Mouse (Mus musculus) kidney, adult 10 weeks (tissue): ENCODE data around the gene Tcl1b5. TPM values are rescaled to one million over a fixed set of nuclear protein-coding genes. Genes with fewer than 3 reads are reported as not detected.

Experiments
- polyA plus RNA-seq: library from polyadenylated mRNA; stranded (reverse); fragments of 350-450 nt; fragmentation: Illumina TruSeq; extraction: RNeasy Lipid Tissue Mini Kit (QIAGEN cat#74804); gene quantifications from one replicate; pipeline ENCODE4 v1.2.3, GENCODE M21; 2014; ENCODE audit warnings: low read depth, low replicate concordance

Tcl1b5 gene
- polyA plus RNA-seq, result not detected

DNA sequence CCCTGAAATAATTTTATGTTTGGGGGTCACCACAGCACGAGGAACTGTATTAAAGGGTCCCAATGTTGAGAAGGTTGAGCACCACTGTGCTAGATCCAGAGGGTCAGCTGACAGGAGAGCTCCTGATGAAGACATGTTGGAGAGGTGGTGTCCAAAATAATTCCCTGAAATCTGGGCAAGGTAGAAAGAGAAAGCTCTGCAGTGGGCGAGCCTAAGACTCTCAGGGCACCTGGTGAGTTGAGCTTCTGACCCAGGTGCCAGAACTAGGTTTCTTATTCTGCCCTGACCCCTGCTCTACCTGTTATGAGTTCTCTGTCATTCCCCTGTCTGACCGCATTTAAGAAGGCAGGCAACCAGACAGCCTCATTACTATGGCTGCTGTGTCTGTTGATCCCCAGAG, at the start of gene Tcl1b5:
Gene Tcl1b5, plus strand, starts transcription at position 301 of the 400 bp plus-strand sequence.

DNA sequence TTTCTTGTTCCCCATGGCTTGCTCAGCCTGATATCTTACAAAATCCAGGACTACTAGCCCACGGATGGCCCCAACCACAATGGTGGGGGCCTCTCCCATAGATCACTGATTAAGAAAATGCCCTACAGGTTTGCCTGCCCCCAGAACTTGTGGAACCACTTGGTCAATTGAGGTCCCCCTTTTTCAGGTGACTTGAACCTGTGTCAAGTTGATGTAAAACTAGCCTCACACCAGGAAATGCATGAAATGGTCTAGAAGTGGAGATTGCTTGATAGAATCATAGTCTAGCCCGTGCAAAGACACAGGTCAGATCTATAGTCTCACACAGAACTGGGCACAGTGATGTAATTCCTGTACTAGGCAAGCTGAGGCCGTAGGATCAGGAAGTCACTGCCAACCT, 30.4 kb upstream of the Tcl1b5 start, which contains the start of gene Tcl1b2:
Gene Tcl1b2, plus strand, starts transcription at position 301 of the 400 bp plus-strand sequence.

DNA sequence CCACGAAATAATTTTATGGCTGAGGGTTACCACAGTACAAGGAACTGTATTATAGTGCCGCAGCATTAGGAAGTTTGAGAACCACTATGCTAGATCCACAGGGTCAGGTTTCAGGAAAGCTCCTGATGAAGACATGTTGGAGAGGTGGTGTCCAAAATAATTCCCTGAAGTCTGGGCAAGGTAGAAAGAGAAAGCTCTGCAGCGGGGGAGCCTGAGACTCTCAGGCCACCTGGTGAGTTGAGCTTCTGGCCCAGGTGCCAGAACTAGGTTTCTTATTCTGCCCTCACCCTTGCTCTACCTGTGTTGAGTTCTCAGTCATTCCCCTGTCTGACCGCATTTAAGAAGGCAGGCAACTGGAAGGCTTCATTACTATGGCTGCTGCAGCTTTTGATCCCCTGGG, 16.8 kb upstream of the Tcl1b5 start, which contains the start of gene Tcl1b1:
Gene Tcl1b1, plus strand, starts transcription at position 301 of the 400 bp plus-strand sequence.

DNA sequence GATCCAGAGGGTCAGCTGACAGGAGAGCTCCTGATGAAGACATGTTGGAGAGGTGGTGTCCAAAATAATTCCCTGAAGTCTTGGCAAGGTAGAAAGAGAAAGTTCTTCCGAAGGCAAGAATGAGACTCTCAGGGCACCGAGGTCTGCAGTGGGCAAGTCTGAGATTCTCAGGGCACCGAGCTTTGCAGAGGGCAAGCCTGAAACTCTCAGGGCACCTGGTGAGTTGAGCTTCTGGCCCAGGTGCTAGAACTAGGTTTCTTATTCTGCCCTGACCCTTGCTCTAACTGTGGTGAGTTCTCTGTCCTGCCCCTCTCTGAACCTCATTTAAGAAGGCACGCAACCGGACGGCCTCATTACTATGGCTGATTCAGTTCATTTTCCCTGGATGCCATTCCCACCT, 14.6 kb downstream of the Tcl1b5 start, which contains the start of gene Tcl1b3:
Gene Tcl1b3, plus strand, starts transcription at position 301 of the 400 bp plus-strand sequence.

DNA sequence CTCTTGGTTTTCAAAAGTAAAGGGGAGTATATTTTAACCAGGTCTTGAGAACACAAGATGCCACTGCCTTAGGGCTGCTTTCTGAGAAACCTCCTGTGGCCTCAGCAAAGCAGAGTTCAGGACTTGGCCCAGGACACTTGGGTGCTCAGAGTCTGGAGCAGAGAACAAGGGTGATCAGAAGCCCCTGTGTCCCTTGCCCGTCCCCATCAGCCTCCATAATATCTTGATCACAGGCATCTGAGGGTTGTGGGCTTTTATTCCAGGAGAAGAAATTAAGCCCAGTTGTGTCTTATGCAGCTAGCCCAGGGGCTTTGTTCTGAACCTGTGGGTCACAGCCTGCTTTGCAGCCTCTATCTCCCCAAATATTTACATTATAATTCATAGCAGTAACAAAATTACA, 25.5 kb downstream of the Tcl1b5 start, which contains the start of gene Tcl1b4:
Gene Tcl1b4, plus strand, starts transcription at position 301 of the 400 bp plus-strand sequence.

DNA sequence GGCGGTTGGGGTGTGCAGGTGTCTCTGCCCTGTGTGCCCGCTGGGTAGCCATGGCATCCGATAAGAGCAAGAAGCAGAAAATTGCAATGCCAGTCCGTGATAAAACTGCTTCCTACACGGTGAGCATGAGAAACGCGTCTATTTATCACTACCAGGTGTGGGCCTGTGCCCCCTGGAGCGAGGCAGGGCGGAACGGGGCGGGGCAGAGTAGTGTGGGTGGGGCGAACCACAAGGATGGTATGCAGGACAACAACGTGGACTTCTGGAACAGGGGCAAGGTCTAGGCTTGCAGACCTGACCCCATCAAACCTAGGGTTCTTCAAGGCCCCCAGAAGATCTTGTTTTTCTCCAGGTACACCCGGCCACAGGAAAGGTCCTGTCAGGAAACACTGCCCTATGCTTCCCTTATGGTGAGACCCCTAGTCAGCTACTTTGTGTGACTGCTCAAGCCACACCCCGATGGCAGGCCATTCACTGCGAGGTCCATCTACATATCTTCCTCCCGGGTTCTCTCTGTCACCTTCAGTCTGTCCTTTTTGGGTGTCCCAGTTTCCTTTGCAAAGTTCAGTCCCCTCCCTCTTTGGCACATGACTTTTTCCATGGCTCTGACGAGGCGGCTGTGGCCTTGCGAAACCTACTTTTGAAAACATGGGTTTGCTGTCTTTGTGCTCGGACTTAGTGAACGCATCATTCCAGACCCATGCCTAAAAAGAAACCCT, 46.6 kb downstream of the Tcl1b5 start, which contains the start of gene Tcl1:
Gene Tcl1, minus strand, starts transcription at position 193 of the 719 bp plus-strand sequence.

Other genes starting within 250 kb of the Tcl1b5 start
- gene Syne3, start 166.5 kb upstream of the Tcl1b5 start, polyA plus RNA-seq, result 1.2 TPM
- gene Glrx5, start 143.7 kb upstream of the Tcl1b5 start, polyA plus RNA-seq, result 26.5 TPM
- gene Tcl1b2, start 30.3 kb upstream of the Tcl1b5 start, polyA plus RNA-seq, result not detected
- not detected for gene Tcl1b1, start 16.7 kb upstream of the Tcl1b5 start, polyA plus RNA-seq
- gene Tcl1b3, start 14.7 kb downstream of the Tcl1b5 start, polyA plus RNA-seq, result not detected
- not detected for gene Tcl1b4, start 25.6 kb downstream of the Tcl1b5 start, polyA plus RNA-seq
- not detected for gene Tcl1, start 46.4 kb downstream of the Tcl1b5 start, polyA plus RNA-seq
- not detected for gene Tunar, start 157.5 kb downstream of the Tcl1b5 start, polyA plus RNA-seq